Mouse (Mus musculus) c-Kit-positive CD71-positive TER-119-positive erythroid progenitor cells, embryonic 14.5 days (primary cell): ENCODE data around the gene Ptprf.
A peak's percentile ranks its signal among the peaks of the same experiment; 100 is the strongest.

Source experiments
- DNase-seq: peaks from one replicate; pipeline ENCODE4 v3.0.0-alpha.2; 2013; ENCODE audit warnings: low spot score

Ptprf gene

DNA sequence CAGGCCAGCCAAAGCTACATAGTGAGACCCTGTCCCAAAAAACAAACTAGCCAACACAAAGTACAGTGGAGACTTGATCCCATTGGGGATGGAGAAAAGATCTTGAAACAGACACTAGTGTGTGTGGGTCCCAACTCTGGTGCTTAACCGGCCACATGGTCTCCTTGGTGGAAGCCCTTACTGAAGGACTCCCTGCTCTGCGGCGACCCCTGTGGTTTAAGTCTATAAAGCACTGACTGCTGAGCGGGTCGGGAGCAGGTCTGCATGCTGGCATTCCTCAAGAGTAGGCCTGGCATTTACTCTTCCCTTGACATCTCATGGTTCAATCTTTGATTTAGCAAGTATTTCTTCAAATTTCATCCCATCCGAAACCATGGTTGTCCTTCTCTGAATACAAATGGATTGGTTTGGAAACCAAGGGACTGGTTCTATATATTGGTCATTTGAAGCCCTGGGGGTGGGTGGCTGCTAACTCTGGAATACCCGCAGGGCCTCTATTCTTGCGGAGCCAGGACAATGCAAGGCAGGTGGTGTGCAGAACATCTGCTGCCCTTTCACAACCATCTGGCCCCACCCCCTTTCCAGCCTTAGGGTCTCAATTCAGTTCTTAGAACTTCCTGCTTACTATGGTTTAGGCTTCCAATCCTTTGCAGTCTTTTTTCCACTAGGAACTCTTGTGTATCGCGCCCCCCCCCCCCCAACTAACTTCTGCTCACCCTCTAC lies 84.1 kb downstream of the Ptprf start:
- DNase-seq: no peak

DNA sequence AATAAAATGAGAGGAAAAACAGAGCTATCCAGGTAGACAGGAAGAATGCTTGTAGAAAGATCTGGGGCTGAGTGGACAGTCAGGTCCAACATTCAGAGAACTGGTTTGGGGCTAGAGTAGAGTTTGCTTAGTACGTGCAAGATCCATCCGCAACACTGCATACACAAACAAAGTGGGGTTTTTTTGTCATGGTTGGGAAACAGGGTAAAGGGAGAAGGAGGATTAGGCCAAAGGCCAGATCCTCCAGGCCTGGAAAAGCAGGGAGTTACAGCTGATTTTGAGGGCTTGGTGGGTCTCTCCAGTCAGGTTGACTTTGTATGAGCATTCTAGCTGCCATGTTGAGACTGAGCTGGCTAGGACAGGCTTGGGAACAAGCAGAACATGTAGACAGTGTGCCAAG lies 85.3 kb downstream of the Ptprf start:
- DNase-seq: no peak

DNA sequence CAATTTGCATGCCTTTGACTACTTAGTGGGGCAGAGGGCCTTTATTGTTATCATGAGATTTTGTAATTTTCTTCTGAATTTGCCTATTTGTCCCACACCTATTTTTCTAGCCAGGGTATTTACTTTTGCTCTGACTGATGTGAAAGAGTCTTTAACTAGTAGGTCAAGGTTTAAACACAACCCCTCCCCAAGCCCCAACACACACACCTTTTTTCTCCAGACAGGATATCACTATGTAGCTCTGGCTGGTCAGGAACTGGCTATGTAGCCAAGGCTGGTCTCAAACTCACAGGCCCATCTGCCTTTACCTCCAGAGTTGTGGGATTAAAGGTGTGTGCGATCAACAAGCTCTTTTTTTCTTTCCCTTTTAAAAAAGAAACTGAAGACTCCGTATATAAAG lies 92.1 kb downstream of the Ptprf start:
- DNase-seq: no peak

DNA sequence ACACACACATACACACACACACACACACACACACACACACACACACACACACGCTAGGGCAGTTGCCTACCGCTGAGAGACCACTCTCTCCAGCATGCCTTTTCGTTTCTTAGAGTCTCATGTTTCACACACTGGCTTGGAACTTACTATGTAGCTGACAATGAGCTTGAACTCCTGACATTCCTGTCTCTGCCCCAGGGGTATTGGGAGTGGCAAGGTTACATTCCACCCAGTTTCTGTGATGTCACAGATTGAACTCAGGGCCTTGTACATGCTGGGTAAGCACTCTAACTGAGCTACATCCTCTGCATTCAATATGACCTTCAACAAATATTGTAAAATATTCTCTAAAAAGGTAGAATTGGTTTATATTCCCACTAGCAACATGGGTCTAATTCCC lies 92.6 kb downstream of the Ptprf start:
- no peak for DNase-seq

DNA sequence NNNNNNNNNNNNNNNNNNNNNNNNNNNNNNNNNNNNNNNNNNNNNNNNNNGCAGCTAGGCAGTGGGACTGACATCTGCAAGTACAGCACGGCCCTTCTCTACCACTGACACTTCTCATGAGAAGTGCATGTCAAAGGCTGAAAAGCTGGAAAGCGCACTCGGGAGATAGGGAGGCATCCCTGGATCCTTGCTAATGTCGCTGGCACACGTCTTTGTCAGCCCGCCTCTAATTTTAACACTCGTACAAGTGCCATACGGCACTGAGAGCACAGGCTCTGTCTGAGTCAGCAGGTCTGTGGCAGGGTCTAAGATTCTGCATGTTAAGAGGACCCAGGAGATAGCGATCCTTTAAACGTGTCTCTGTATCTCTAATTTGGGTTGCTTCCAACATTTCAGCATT lies 95.0 kb downstream of the Ptprf start:
- DNase-seq: no peak

DNA sequence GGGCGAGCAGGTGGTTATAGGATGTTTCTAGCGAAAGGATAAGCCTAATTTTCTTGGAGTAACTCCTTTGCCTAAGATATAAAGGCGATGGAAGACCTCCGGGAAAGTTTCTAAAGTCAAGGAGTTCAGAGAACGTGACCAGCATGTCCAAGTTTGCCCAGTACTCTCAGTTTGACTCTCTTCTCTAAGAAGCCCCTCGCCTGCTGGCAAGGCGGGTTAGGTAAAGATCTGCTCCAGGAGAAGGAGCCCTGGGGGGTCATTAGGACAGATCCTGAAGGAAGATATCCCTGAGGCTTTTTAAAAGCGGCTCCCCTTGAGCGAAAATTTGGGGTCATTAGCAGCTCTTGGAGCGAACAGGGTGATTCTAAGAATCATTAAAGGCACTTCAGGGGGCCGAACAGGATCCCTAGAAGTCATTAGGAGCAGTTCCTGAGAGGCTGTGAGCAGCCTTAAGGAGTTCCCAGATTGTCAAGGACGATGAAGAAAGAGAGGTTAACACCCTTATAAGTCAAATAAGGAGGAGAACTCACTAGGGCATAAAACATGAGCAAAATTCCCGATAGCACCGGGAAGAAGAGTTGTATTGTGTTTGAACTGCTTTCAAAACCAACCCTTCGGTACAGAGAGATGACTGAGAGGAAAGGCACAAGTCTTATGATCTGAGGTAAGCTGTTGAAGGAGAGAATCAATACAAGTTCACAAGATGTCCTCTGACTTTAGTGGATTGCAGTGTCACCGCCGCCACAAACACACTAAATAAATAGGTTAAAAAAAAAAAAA lies 110.7 kb downstream of the Ptprf start:
- peak; percentile 37 for DNase-seq

DNA sequence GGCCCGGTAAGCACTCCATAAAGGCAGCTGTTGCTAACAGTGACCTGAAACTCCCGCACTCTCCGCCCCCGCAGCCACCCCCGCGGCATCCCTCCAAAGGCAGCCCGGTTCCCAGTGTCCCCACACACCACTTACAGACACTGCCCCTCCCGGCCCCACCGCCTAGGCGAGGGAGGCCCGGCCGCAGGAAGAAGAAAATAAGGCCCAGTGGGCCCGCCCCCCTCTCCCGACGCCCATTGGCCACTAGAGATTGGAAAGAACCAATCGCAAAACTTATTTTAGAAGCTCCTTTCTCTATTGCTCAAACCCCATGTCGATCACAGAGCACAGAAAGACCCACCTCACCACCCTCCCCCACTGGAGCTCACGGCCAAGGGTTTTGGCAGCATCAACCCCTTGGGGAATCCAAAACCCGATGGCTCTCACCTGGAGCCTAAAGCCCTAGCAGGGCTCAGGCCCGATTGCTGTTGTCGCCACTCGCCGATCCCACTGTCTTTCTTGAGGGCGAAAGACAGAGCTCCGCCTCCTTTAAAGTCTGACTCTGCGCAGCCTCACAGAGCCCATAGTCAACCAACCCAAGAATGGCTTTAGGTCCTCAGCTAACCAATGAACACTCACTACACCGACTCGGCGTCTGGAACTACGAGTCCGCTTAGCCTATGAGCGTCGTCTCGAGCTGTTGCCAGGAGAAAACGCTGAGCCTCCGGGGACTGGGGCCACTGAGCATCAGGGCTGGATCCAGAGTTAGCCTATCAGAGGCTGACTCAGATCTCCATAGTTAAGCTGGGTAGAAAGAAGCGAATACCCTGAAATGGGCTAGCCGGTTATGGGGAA lies 111.5 kb downstream of the Ptprf start, which contains the start of gene Kdm4a:
TSS of gene Kdm4a (minus strand) at position 577 of the 834 bp plus-strand sequence.
- DNase-seq: peak; percentile 96

DNA sequence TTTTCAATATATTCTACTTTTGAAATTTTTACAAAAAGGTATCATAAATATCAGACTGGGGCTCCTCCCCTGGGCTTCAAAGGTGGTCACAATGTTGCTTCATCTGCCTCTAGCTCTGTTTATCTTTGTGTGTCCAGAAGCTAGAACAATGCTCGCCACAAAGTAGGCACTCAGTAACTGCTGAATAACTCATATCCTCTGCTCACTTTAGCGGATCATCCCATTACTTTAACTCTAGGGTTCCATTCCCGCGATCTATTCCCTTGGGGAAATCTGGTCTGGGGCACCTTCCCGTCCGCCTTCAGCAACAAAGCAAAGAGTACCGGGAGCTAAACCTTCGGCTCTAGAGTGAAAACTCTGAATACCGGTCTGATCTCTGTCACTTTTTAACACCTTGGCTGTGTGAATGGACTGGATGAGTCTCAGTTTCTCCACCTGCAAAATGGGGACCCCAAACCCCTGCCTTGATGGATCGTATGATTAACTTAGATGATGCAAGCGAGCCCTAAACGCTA lies 112.2 kb downstream of the Ptprf start:
- peak; percentile 22 for DNase-seq

DNA sequence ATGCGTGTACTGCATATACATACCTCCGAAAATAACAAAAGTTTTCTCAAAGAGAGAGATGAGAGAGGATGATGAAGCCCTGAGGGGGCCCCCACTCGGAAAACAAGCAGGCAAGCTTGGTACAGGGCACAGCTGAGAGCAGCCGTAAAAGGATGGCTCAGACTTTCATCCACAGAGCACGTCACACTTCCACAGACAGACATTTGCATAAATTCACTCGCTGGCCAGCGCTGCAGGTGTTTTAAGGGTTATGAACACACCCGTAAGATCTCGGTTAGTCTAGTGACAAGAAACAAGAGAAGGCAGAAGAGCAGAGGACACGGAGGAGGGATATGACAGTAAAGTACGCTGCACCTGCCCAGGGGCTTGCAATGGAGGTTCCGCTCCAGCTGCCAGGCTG lies 118.7 kb downstream of the Ptprf start:
- DNase-seq: no peak

DNA sequence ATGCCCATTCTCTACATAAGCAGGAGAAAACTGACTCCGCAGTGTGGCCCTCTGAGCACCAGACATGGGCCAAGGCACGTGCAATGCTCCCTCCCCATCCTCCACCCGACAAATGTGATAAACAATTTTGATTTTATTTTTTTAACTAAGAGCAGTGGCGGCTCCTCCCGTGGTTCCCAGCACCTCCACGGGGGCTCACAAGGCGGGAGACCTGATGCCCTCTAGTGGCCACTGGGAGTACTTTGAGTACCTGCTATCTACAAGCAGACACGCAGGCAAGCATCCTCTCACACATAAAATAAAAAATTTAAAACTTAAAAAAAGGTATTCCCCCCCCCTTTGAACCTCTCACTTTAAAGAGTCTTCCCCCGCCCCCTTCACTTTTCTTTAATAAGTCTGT lies 120.2 kb downstream of the Ptprf start:
- peak; percentile 14 for DNase-seq

DNA sequence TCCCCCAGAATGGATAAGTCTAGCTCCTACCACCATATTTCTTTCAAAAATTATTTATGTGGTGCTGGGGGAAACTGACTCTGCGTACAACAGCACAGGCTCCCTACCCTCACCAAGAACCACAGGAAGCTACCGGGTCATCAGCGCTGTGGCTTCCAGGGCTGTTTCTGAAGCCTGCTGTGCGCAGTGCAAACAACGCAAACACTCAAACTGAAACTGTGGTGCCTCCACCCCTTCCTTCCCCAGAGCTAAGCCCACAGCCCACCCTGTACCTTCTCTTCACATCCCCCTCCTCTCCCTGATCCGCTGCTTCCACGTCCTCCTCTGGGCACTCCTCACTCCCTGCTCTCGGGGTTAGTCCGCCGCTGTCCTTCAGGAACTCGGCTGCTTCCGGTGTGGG lies 129.1 kb downstream of the Ptprf start:
- DNase-seq: no peak
